Mouse (Mus musculus) testis, postnatal 10 days (tissue): Measurements from ENCODE around the gene Npnt.

ENCODE experiments used
- DNase-seq: peaks from one replicate; pipeline ENCODE4 v3.0.0; 2021; ENCODE audit warnings: low spot score

The Npnt gene

DNA sequence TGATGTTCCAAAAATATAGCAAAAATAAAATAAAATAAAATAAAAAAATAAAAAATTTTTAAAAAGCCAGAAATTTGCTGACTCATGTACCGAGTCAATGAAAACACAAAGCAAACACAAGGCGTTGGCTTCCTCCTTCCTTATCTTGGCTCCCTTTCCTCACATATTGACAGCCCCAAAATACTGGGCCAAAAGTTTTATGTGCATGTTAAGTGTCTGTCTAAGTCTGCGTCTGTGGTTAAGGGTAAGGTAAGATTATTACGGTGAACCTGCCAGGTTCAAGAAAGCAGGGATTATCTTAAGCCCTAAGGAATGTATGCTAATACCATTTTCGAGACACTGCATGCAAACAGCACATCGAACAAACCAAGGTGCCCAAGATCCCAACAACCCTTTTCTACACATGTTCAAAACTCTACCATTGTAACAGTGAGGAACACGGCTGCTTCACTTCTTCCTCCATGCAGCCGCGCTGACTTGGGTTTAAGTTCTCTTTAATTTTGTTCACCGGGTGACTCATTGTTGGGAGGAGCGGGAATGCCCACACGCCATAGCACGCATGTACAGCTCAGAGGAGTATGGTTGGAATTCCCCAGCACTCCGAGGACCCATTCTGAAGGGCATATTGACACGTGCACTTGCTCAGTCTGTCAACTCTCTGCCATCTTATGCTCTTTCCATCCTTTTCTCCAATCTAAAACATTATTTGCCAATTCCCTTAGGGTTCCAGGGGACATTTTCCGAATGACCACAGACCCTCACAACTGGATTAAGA, 62.8 kb downstream of the Npnt start:
- no peak for DNase-seq

GRCm38 (mm10) chr3:132886419-132887050, 63.6 kb downstream of the Npnt start:
- DNase-seq: no peak

- DNase-seq: no peak
Observed at GRCm38 (mm10) chr3:132884459-132884858, 65.6 kb downstream of the Npnt start.

- no peak for DNase-seq
Observed at GRCm38 (mm10) chr3:132883256-132883655, 66.8 kb downstream of the Npnt start.

- no peak for DNase-seq
Observed at GRCm38 (mm10) chr3:132880826-132881225, 69.3 kb downstream of the Npnt start.

GRCm38 (mm10) chr3:132880361-132880760, 69.7 kb downstream of the Npnt start:
- no peak for DNase-seq

GRCm38 (mm10) chr3:132876933-132877676, 73.0 kb downstream of the Npnt start:
- no peak for DNase-seq

DNA sequence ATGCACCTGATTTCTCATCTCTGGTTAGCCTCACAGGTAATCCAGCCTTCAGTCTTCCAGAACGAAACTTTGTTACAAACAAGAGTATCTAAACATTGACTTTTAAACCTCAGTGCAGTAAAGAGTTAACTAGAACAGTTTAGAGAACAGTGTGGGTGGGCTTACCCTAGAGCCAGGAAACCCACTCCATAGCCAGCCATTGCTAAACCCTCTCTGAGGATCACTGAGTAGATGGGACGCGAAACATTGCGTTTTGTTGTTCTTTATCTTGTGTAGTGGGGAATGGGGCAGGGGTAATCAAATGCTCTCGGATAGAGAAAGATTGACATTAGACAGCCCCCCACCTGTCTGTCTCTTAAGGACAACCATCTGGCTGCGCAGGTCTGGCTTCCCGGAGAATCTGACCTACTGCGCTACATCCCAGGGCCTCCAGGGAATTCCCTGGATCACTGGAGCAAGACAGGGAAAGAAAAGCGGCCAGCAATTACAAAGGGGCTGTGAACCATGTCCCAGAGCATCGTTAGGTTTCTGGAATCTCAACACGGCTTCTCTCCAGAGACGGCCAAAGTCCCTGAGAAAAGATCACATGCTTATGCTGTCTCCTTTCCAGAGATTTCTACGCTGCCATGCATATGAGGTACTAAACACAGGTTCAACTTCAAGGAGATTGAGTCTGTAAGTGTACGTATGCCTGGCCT, 73.9 kb downstream of the Npnt start:
- no peak for DNase-seq

DNA sequence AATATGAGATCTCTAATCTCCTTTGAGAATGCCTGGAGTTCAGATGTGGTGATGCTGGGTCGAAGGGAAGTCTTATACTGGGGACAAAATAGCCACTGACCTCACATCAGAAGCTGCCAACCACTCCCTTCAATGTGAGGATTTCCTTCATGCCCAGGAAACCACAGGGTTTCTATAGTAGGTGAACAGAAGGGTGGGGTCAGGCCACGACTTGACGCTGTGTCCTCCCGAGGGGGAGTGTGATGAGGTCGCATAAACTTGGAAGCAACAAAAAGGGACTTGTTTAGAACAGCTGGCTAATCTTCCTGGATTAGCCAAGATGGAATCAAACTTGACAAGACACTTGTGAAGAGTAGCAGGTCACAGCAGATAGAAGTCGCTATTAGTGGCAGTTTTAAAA, 76.8 kb downstream of the Npnt start:
- DNase-seq: no peak

DNA sequence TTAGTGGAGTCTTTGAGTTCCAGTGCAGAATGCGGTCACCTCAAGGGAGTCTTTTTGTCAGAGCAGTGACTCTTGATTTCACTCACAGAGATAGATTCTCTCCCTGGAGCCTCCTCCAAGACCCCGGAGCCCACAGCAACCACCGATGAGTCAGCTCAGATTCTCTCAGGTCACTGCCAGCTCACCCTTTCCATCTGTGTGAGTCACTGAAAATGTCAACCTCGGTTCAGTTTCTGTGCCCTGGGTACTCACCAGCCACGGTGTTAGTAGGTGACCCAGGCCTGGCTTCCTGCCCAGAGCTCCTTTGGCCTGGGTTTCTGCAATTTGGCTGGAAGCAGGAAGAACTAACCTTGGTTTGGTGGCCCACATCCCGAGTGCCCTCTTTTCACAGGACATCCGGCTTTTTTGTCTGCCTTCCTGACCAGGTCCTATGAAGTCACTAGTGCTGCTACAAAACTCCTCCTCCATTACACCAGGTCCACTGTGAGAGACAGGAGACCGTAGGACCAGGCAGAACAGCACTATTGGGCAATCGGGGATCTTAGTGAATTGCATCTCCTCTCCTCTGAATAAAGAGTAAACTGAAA, 78.7 kb downstream of the Npnt start:
- DNase-seq: no peak

GRCm38 (mm10) chr3:132870079-132870478, 80.0 kb downstream of the Npnt start:
- no peak for DNase-seq

- DNase-seq: peak; percentile 52
Observed at GRCm38 (mm10) chr3:132868838-132869237, 81.3 kb downstream of the Npnt start.

DNA sequence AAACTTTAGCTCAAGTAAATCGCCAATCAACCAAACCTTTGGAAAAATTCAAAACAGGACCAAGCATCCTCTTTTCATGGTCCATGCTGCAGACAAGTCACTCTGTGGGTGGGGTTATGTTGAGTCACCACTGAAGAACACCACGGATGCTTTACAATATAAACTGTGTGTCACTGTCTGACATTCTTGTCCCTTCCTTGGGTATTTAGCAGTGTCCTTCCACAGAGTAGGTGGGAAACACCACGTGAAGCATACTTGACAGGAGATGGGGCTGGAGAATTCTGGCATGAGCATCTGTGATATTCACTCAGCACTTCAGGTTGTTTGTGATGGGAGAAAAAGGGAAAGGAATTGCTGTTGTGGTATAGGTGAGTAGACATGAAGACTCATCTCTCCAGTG, 83.1 kb downstream of the Npnt start:
- no peak for DNase-seq

DNA sequence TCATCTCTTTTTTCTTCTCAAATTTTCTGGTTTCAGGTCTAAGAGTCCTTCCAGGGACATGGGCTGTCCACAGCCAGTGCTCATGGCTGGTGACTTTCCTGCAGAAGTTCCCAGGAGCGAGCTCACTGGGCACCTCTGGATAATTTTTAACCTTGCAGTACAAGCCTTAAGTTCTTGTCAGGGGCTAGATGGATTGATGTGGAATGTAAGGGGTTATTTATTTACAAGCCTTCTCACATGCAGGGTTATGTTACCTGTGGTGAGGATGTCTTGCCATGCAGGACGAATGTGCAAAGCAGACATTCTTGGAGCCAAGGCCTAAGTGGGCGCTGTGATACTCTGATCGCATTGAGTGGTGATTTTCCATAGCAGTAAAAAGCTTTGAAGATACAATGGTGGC, 84.5 kb downstream of the Npnt start:
- no peak for DNase-seq

DNA sequence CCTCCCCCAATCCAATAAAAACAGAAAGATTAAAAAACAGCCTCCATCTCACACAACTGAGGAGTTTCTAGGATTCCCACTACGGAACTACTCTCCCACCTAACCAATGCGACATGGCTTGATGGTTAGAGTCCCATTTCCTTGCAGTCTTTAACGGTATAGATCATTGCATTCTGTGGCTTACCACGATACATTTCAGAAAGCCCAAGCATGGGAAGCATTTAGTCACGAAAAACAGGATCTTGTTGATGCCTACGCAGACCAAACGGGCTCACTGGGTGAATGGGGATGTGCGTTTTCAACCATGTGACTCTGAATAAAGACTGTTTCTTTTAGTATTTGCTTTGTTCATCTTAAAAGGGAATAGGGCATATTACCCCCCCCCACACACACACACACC, 85.1 kb downstream of the Npnt start:
- DNase-seq: no peak

DNA sequence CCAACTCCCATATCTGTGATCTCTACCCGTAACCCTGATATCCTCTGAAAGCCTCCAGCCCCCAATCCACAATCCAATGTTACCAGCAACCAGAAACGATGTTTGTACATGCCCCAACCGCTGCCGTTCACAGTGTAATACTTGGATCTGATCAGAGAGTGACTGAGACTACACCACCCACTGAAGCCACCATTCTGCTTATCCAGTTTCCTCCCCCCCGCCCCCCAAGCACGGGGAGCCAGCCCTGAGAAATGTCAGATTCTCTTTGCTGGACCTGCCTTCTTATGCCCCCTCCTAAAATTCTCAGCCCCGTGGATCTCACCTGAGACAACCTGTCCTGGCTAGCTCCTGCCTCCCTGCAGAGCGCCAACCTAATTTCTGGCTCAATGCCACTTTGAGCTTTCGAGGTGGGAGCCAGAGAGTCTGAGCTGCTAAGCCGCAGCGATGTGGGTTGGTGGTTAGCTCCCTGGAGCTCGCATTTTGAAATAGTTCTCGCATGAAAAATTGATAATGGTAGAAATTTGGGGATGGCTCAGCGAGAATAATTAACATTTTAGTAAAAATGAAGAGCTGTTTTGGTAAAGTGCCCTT, 85.7 kb downstream of the Npnt start:
- no peak for DNase-seq

- DNase-seq: no peak
Observed at GRCm38 (mm10) chr3:132863843-132864242, 86.2 kb downstream of the Npnt start.

DNA sequence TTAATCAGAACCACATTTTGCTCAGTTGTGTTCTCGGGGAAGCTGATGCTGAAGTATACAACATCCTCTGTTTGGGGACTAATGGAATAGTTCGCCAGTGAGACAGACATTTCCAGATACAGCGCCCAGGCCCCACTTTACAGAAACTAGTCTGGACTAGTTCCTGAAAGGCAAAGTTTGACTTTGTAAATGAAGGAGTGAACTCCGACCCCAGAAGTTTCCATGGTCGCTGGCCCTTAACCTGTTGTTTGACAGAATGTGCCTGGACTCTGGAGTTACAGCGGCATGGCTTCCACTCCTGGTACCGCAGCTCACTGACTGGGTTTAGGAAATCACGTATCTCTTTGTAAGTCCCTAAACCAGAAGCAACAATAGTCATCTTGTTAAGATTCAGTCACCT, 89.3 kb downstream of the Npnt start:
- DNase-seq: no peak

DNA sequence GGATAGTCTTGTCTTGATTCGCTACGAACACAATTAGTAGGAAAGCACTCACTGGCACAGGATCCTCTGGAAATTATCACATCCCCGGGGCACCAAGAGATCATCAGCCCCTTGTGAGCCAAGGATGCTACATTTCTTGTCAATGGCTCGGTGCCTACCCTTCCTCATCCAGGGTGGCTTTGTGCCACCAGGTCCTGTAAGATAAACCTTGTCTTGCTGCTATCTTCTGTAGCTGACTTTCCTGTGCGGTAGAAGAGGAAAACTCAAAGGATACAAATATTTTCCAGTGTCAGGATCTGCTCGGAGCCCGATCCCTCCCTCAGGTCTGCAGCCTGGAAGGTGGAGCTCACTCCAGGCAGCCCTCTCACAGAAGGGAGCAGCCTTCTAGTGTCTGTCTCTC, 90.5 kb downstream of the Npnt start:
- DNase-seq: no peak

GRCm38 (mm10) chr3:132858849-132859248, 91.2 kb downstream of the Npnt start:
- no peak for DNase-seq

DNA sequence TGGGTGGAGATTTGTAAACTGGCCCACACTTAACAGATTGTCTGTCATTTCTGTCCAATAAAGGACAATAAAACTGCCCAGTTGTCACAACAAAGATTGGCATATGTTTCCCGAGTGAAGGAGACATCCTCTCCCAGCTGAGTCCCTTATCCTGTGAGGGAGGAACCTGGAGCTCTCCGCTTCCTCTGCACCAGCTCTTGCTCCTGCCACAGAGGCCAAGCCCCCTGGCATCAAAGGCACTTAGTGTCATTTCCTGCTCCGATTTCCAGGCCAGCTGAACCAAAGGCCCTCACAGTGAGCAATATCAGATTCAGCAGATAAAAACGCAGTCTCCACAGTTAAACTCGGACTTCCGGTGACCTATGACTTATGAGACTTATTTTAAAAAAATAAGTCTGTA, 93.4 kb downstream of the Npnt start:
- DNase-seq: no peak
